Mouse (Mus musculus): ENCODE results near the gene Tesk2. TPM values are rescaled to one million over a fixed set of nuclear protein-coding genes. Genes with fewer than 3 reads are reported as not detected.

Gene Tesk2
- polyA plus RNA-seq, 1 experiment from 2014 or later = 7.8 TPM

DNA sequence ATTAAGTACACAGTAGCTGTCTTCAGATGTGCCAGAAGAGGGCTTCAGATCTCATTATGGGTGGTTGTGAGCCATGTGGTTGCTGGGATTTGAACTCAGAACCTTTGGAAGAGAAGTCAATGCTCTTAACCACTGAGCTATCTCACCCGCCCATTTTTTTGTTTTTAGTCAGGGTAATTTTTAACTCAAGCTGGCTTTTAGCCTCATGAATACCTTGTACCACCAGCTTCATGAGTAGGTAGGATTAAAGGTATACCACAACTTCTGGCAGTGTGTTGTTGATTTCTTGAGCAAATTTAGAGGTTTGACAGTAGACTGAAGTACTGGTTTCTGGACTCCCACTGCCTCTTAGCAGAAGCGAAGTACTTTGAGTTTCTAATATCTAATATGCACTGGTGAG, 28.6 kb upstream of the Tesk2 start:
- H3K4me3 ChIP-seq = no peak overlapping the region
- peaks cover 80% of the 10 kb centered on the region for H3K36me3 ChIP-seq
- no peak overlapping the region for H3K27ac ChIP-seq
- H3K9me3 ChIP-seq = no peaks in the 10 kb centered on the region
- no peak overlapping the region for H3K4me2 ChIP-seq
- 91% methylated on average over 2 of the region's 2 CpGs for WGBS
- no peak overlapping the region for H3K9ac ChIP-seq
- no peaks in the 10 kb centered on the region for H3K27me3 ChIP-seq
- H3K4me1 ChIP-seq = peaks cover 2% of the 10 kb centered on the region; the same call in 1 of the 2 replicates
- no peak for ATAC-seq (ENCODE audit: insufficient number of reproducible peaks, low FRiP score, low TSS enrichment, low read depth)

DNA sequence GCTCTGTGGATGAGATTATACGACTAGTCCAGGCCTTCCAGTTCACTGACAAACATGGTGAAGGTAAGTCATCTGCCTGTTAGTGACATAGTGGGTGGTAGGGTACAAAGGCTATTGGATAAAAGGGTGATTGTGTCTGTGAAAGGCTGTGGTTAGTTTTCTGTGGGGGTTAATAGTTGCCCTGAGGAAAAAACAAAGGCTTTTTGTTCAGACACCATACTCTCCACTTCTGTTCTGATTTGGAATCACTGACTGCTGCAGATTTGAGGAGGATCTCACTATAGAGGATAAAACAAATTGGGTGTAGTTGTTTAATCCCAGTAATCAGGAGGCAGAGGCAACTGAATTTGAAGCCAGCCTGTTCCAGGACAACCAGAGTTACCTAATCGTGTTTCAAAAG, 27.0 kb upstream of the Tesk2 start:
- Histone ChIP-seq H3K9ac (no peak overlapping the region), H3K27me3 (no peaks in the 10 kb centered on the region), H3K4me3 (no peak overlapping the region), H3K4me2 (no peak overlapping the region), H3K27ac (no peak overlapping the region), H3K9me3 (no peaks in the 10 kb centered on the region), H3K36me3 (peaks cover 89% of the 10 kb centered on the region), H3K4me1 (no peaks in the 10 kb centered on the region)
- WGBS = 84% methylated on average over 2 of the region's 2 CpGs
- ATAC-seq (ENCODE audit: insufficient number of reproducible peaks, low FRiP score, low TSS enrichment, low read depth) = no peak

- H3K9ac ChIP-seq = no peak overlapping the region
- H3K4me3 ChIP-seq = no peak overlapping the region
- H3K4me1 ChIP-seq = no peaks in the 10 kb centered on the region
- no peak overlapping the region for H3K4me2 ChIP-seq
- no peaks in the 10 kb centered on the region for H3K9me3 ChIP-seq
- H3K36me3 ChIP-seq = peaks cover 73% of the 10 kb centered on the region
- no peak for ATAC-seq (ENCODE audit: insufficient number of reproducible peaks, low FRiP score, low TSS enrichment, low read depth)
- no peak overlapping the region for H3K27ac ChIP-seq
- 72% methylated on average over 2 of the region's 2 CpGs for WGBS
- H3K27me3 ChIP-seq = no peaks in the 10 kb centered on the region
Measured at GRCm38 (mm10) chr4:116698693-116699342, 21.9 kb upstream of the Tesk2 start.

GRCm38 (mm10) chr4:116700964-116701363, 19.8 kb upstream of the Tesk2 start:
- Histone ChIP-seq H3K4me2 (no peak overlapping the region), H3K27me3 (no peaks in the 10 kb centered on the region), H3K4me3 (no peak overlapping the region), H3K9ac (no peak overlapping the region), H3K27ac (no peak overlapping the region), H3K9me3 (no peaks in the 10 kb centered on the region), H3K36me3 (peaks cover 53% of the 10 kb centered on the region), H3K4me1 (no peaks in the 10 kb centered on the region)
- 80% methylated on average over 1 of the region's 1 CpGs for WGBS
- ATAC-seq (ENCODE audit: insufficient number of reproducible peaks, low FRiP score, low TSS enrichment, low read depth) = no peak

GRCm38 (mm10) chr4:116703804-116704203, 16.9 kb upstream of the Tesk2 start:
- Histone ChIP-seq H3K9me3 (no peaks in the 10 kb centered on the region), H3K4me3 (no peak overlapping the region), H3K4me2 (no peak overlapping the region), H3K27me3 (no peaks in the 10 kb centered on the region), H3K4me1 (peaks cover 7% of the 10 kb centered on the region; the same call in 1 of the 2 replicates), H3K9ac (no peak overlapping the region), H3K27ac (no peak overlapping the region), H3K36me3 (peaks cover 30% of the 10 kb centered on the region)
- no peak for ATAC-seq (ENCODE audit: insufficient number of reproducible peaks, low FRiP score, low TSS enrichment, low read depth)
- WGBS = 38% methylated on average over 6 of the region's 6 CpGs

GRCm38 (mm10) chr4:116707666-116708065, 13.1 kb upstream of the Tesk2 start:
- peaks cover 15% of the 10 kb centered on the region; the same call in 1 of the 2 replicates for H3K4me1 ChIP-seq
- peak overlapping the region; percentile 64 for H3K4me3 ChIP-seq
- peaks cover 10% of the 10 kb centered on the region for H3K36me3 ChIP-seq
- 11% methylated on average over 9 of the region's 9 CpGs for WGBS
- ATAC-seq (ENCODE audit: insufficient number of reproducible peaks, low FRiP score, low TSS enrichment, low read depth) = no peak
- peak overlapping the region; percentile 61 for H3K9ac ChIP-seq
- no peaks in the 10 kb centered on the region for H3K9me3 ChIP-seq
- peak overlapping the region; percentile 59 for H3K4me2 ChIP-seq
- no peaks in the 10 kb centered on the region for H3K27me3 ChIP-seq
- H3K27ac ChIP-seq = peak overlapping the region; percentile 65; the same call in 1 of the 2 replicates

DNA sequence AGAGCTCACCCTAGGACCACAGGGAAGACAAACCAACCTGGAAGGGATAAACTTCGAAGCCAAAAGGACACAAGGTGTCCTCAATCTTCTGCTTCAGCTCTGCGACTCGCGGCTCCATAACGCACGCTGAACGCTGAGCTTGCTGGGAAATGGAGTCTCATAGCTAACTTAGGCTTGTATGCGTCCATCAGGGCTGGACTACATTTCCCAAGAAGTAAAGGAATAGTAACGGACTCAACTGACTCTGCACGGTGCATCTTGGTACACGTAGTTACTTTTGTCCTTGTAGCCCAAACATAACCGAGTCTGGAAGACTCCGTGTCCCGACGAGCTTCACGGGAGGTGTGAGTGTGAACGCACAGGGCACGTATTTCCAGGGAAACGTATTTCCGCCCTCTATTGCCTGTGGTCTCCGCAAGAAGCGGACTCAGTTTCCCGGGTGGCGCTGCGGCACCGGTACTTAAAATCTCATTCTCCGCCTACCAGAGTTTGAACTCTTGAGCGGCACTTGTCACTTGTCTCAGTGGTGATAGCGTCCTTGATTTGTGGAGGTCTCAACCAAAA, 12.5 kb upstream of the Tesk2 start, which contains the start of the genes Mmachc and Ccdc163:
Gene Mmachc, minus strand, starts transcription at position 206 of the 564 bp plus-strand sequence.
Gene Ccdc163, plus strand, starts transcription at position 309 of the 564 bp plus-strand sequence.
- peak; percentile 99 for ATAC-seq (ENCODE audit: insufficient number of reproducible peaks, low FRiP score, low TSS enrichment, low read depth)
- H3K4me1 ChIP-seq = peaks cover 15% of the 10 kb centered on the region; the same call in 1 of the 2 replicates
- peak within 1 kb of the TSS; percentile 65 for H3K27ac ChIP-seq
- peak within 1 kb of the TSS; percentile 81 for H3K4me2 ChIP-seq
- peak within 1 kb of the TSS; percentile 61 for H3K9ac ChIP-seq
- under 1% methylated on average over 29 of the region's 29 CpGs for WGBS
- H3K4me3 ChIP-seq = peak within 1 kb of the TSS; percentile 64
- peaks cover 5% of the 10 kb centered on the region for H3K36me3 ChIP-seq
- no peaks in the 10 kb centered on the region for H3K27me3 ChIP-seq
- H3K9me3 ChIP-seq = no peaks in the 10 kb centered on the region

DNA sequence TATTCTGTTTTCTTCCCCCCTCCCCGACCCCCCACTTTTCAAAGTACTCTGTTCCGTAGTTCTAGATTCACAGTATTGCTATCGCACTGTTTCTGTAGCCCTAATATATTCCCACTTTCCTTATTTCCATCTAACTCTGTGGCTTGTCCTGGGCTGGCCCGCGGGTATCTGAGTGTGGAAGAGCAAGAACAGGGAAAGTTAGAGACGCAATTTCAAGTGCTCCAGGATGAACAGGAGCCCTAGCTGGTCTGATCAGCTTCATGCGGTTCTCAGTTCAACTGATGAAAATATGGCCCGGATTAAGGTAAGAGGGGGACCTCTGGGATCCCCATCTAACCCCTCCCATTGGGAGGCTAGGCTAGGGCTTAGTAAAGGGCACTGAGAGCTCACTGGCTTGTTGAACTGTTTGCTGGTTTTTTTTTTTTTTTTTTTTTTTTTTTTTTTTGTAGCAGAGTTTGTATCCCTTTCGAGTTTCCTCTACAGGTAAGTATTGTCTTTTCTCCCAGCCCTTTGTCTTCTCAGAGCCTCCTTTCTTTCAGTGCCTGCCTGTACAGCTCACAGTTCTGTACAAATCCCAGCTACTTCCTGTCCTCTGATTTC, 11.9 kb upstream of the Tesk2 start:
- peak overlapping the region; percentile 81 for H3K4me2 ChIP-seq
- WGBS = 10% methylated on average over 9 of the region's 9 CpGs
- no peaks in the 10 kb centered on the region for H3K9me3 ChIP-seq
- ATAC-seq (ENCODE audit: insufficient number of reproducible peaks, low FRiP score, low TSS enrichment, low read depth) = no peak
- peak overlapping the region; percentile 64 for H3K4me3 ChIP-seq
- H3K36me3 ChIP-seq = no peaks in the 10 kb centered on the region
- no peak overlapping the region; the same call in 1 of the 2 replicates for H3K9ac ChIP-seq
- no peaks in the 10 kb centered on the region for H3K27me3 ChIP-seq
- H3K4me1 ChIP-seq = peaks cover 15% of the 10 kb centered on the region; the same call in 1 of the 2 replicates
- H3K27ac ChIP-seq = no peak overlapping the region

DNA sequence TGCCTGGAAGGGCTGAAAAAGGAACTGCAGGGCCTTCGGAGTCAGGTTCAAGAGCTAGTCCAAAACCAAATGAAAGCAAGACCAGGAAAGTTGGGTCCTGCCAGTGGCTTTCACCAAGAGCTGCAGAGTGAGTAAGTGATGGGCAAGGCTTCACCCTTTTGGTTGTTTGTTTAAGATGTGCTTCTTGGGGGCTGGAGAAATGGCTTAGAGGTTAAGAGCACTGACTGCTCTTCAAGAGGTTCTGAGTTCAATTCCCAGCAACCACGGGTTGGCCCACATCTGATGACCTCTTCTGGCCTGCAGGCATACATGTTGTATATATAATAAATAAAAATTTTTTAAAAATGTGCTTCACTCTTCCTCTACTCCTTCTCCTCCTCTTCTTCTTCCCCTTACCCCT, 10.6 kb upstream of the Tesk2 start:
- H3K4me2 ChIP-seq = no peak overlapping the region
- H3K9me3 ChIP-seq = no peaks in the 10 kb centered on the region
- no peaks in the 10 kb centered on the region for H3K36me3 ChIP-seq
- no peak for ATAC-seq (ENCODE audit: insufficient number of reproducible peaks, low FRiP score, low TSS enrichment, low read depth)
- no peaks in the 10 kb centered on the region for H3K27me3 ChIP-seq
- no peak overlapping the region for H3K4me3 ChIP-seq
- H3K9ac ChIP-seq = no peak overlapping the region
- no peak overlapping the region for H3K27ac ChIP-seq
- peaks cover 15% of the 10 kb centered on the region; the same call in 1 of the 2 replicates for H3K4me1 ChIP-seq
- 92% methylated on average over 2 of the region's 2 CpGs for WGBS

- Histone ChIP-seq H3K27ac (no peak overlapping the region), H3K4me1 (peaks cover 11% of the 10 kb centered on the region; the same call in 1 of the 2 replicates), H3K9me3 (no peaks in the 10 kb centered on the region), H3K4me3 (no peak overlapping the region), H3K27me3 (no peaks in the 10 kb centered on the region), H3K36me3 (no peaks in the 10 kb centered on the region), H3K9ac (no peak overlapping the region), H3K4me2 (no peak overlapping the region)
- WGBS = 84% methylated on average over 1 of the region's 1 CpGs
- no peak for ATAC-seq (ENCODE audit: insufficient number of reproducible peaks, low FRiP score, low TSS enrichment, low read depth)
Measured at GRCm38 (mm10) chr4:116712536-116712935, 8.2 kb upstream of the Tesk2 start.

DNA sequence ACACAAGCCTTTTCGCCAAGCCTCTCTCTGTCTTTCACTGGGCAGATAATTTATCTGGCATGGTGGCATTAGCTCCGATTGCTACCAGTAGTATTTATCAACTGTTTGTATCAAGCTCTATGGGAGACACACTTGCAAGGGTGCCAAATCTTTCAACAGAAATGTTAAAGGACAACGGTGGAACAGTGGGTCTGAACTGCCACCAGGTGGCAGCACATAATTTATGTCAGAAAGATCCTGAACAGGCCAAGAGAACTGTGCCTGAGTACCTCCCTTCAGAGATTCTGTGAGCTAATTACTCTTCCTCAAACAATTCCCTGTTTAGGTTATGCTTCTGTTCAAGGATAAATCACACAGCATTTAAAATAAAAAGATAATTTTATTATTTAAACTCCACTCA, 1.4 kb upstream of the Tesk2 start:
- WGBS = 14% methylated on average over 3 of the region's 3 CpGs
- Histone ChIP-seq H3K4me2 (no peak overlapping the region), H3K9me3 (no peaks in the 10 kb centered on the region), H3K4me3 (no peak overlapping the region), H3K27ac (no peak overlapping the region), H3K27me3 (no peaks in the 10 kb centered on the region), H3K4me1 (peaks cover 13% of the 10 kb centered on the region; the same call in 1 of the 2 replicates), H3K36me3 (no peaks in the 10 kb centered on the region), H3K9ac (no peak overlapping the region)
- no peak for ATAC-seq (ENCODE audit: insufficient number of reproducible peaks, low FRiP score, low TSS enrichment, low read depth)

- no peak for ATAC-seq (ENCODE audit: insufficient number of reproducible peaks, low FRiP score, low TSS enrichment, low read depth)
Measured at GRCm38 (mm10) chr4:116721098-116721628, 415 bp downstream of the Tesk2 start.

More at GRCm38 (mm10) chr4:116721098-116721628, 415 bp downstream of the Tesk2 start:
- H3K9ac ChIP-seq = peak overlapping the region; percentile 65
- peaks cover 13% of the 10 kb centered on the region; the same call in 1 of the 2 replicates for H3K4me1 ChIP-seq
- H3K36me3 ChIP-seq = no peaks in the 10 kb centered on the region
- peak overlapping the region; percentile 78 for H3K4me2 ChIP-seq
- H3K27me3 ChIP-seq = no peaks in the 10 kb centered on the region
- peak overlapping the region; percentile 86 for H3K27ac ChIP-seq
- H3K9me3 ChIP-seq = no peaks in the 10 kb centered on the region
- H3K4me3 ChIP-seq = peak overlapping the region; percentile 76
- under 1% methylated on average over 29 of the region's 29 CpGs for WGBS

Measured in limb, embryonic 15.5 days (tissue).